Mouse (Mus musculus) right cerebral cortex, postnatal 14 days (tissue): Measurements from ENCODE around the gene Npr1.

Source experiments
- DNase-seq: peaks from one replicate; pipeline ENCODE4 v3.0.0; 2022

The Npr1 gene

DNA sequence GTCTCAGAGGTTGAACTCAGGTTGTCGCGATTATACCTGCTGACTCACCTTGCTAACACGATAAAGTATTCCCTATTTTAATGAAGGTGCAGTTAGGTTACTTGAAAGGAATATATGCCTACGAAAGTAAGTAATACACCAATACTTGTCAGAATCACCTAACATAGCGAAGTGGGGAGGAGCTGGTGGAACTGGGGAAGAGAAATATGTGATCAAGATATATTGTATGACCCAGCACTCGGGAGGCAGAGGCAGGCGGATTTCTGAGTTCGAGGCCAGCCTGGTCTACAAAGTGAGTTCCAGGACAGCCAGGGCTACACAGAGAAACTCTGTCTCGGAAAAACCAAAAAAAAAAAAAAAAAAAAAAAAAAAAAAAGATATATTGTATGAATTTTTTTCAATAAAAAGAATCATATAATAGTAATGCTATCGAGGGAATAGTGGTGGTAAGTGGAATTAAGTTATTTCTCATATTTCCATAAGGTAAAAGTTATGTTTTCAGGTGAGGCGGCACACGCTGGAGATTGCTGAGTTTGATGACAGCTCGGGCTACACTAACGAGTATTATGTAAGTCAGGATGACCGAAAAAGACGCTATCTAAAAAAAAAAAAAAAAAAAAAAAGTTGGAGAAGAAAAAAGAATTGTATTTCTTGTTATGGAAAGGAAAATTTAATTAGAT, 9.6 kb upstream of the Npr1 start:
- no peak for DNase-seq

DNA sequence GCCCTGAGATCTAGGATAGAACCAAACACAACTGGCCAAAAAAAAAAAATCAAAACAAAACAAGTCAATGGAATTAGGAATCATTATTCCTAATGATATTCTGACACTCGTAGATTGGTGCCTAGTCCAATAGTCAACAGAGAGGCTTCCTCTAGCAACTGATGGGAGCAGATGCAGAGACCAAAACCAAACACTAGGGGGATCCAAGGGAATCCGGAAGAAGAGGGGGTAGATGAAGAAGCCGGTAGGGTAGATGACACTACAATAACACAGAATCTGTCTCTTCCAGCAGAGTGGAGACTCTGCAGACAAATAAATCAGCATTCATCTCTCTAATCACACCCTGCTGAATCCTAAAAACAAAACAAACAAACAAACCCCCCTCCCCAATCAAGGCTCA, 6.5 kb upstream of the Npr1 start:
- DNase-seq = no peak

DNA sequence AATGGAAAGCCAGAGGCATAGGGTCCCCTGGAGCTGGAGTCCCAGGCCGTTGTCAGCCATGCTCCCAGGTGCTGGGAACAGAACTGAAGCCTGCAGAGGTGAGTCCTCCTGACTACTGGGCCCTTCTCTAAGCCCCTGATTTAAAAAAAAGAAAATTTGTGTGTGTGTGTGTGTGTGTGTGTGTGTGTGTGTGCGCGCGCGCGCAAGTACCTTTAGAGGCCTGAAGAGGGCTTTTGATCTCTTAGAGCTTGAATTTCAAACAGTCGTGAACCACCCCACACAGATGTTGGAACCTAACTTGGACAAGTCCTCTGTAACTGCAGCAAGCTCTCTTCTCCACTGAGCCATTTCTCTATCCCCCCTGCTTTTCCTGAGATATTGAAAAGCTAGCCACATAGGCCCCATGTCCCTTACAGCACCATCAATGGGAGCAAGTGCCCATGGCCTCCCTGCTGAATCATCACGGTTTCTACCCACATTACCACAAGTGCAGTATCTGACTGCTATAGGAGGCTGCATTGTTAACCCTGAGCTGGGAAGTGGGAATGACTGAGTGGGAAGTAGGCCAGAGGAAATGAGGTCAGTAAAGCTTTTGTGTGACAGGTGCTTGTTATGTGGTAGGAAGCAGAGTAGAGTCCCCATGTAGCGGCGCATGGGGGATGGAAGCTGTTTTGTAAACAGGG, 2.1 kb upstream of the Npr1 start:
- DNase-seq = no peak

DNA sequence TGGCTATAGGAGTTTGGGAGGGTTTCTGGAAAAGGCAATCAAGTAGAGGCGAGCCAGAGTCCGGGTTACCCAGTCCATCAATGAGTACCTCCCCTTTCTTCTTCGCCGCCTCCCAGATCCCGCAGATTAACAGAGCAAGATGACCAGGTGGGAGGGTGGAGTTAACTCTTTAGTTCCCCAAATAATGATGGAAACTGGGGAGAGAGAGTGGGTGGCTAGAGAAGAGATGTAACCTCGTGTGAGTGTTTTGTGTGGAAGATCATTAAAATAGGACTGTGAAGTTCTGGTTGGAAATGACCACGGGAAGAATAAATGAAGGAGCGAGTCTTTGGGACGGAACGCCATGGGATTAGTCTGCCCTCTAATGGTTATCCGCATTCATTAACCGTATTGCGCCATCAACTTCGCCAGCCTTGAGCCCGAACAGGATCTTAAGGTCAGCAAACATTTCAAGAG, 673 bp upstream of the Npr1 start:
- DNase-seq = peak; percentile 30

DNA sequence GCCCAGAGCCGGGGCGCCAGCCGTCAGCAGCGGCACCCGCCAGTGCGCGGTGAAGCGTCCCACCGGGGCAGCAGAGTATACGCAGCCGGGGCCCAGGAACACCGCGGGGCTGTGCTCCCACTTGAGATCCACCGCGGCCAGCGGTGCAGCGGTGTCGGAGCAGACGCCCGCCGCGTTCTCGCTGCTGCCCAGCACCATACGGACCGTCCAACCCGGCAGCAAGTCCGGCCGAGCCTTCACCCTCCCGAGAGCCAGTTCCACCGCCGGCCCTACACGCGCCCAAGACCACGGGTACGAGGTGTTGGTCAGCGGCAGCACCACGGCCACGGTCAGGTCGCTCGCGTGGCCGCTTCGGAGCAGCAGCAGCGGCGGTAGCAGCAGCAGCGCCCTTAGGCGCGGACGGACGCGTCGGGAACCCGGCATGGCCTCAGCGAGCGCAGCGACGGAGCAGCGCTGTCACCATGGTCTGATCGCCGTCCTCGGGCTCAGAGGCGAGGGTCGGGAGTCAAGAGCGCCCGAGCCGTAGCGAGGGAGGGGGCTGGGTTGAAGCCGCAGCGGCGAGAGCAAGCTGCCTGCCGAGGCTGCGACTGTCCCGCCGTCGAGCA, 483 bp downstream of the Npr1 start:
- no peak for DNase-seq

DNA sequence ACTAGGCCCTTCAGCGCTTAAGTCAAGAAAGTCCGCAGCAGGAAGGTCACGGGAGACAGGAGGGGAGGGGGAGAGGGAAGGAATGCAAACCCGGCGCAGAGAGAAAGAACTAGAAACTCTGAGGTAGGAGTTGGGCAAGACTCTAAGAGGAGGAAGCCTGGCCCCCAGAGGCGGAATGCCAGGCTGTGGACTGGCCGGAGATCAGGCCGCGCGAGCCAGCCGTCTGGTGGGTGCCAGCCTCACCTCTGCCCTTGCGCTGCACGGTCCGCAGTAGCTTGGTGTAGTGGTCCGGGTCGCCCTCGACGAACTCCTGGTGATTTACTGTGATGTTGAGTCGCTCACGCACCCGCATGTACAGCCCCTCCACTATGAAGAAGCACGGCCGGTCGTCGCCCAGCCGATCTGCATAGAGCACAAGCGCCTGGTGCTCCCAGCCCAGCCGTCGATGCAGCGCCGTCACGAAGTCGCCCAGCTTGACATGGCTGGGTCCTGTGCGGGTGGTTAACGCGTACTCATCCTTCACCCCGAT, 1.1 kb downstream of the Npr1 start:
- no peak for DNase-seq

DNA sequence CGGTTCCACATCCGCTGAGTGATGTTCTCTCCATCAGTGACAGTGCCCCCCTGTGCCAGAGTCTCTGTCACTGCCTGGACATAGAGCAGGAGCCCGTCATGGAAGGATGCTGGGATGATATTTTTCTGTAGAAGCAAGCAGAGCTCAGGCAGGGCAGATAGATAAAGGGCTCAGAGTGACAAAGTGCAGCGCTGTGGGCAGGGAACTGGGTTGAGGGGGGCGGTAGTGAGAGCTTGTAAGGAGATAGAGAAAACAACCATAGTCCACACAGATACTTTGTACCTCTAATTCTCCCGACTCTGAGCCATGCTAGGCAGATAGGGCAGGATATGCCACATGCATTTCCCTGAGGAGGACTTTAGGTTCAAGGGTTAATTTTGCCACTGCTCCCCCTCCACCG, 3.1 kb downstream of the Npr1 start:
- DNase-seq = no peak

DNA sequence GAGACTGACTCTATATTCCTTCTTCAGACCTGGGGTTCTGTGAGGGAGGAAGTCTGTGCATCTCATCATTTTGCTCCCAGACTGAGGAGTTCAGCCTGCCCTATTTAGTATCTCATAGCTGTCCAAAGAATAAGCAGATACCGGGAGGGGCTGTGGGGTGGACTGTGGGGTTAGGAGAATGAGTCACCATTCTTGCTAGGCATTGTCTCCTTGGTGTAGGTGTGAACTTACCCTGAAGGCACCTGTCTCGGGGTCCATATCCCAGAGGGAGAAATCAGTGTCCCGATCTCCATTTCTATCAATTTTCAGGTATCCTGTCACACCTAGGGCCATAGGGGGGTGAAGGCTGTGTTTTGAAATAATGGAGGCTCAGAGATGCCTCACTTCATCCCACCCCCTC, 3.7 kb downstream of the Npr1 start:
- DNase-seq = no peak

DNA sequence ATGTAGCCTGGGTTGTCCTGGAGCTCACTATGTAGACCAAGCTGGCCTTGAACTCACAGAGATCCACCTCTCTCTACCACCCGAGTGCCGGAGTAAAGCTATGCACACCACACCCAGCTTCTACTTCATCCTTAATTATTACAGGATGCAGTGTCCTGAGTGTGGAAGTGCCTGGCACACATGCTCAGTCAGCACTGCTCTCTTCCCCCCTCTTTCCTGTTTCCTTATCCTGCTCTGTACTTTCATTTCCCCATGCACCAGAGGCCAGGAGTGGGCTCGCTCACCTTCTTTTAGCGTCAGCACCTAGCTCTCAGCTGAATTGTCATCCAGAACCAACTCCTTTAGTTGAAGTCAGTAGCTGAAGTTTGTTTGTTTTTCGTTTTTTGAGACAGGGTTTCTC, 5.4 kb downstream of the Npr1 start:
- DNase-seq = no peak

DNA sequence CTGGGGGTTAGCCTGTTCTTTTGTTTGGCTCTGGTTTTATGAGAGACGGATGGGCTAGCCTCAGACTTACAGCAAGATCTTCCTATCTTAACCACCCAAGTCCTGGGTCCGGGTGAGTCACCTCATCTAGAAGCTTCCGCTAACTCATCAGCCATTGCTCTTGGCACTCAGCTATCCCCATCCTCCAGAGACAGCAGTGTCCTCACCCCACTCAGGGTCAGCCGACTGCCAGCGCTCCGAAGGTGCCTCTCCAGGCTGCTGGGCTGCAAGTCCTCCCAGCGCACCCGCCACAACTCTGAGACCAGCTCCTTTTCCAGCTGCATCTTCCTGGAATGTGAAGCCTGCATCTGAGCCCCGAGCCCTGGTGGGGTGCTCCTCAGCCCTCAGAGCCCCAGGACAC, 5.9 kb downstream of the Npr1 start:
- no peak for DNase-seq

DNA sequence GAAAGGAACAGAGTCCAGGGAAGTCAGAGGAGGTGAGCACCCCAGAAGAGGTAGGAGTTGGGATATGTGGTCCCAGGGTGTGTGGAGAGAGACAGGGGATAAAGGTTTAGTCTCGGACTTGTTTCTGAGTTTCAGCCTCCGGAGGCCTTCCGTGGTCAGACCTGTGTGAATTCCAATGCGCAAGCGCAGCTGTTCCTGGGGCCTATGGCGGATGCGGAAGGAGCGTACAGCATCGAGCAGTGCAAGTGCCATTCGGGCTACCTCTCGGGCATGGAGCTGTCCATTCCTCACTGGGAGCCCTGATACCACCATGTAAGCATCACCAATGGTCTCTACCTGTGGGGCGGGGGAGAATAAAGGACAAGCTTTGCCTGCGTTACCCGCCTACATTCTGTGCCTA, 10.7 kb downstream of the Npr1 start:
- DNase-seq = no peak

DNA sequence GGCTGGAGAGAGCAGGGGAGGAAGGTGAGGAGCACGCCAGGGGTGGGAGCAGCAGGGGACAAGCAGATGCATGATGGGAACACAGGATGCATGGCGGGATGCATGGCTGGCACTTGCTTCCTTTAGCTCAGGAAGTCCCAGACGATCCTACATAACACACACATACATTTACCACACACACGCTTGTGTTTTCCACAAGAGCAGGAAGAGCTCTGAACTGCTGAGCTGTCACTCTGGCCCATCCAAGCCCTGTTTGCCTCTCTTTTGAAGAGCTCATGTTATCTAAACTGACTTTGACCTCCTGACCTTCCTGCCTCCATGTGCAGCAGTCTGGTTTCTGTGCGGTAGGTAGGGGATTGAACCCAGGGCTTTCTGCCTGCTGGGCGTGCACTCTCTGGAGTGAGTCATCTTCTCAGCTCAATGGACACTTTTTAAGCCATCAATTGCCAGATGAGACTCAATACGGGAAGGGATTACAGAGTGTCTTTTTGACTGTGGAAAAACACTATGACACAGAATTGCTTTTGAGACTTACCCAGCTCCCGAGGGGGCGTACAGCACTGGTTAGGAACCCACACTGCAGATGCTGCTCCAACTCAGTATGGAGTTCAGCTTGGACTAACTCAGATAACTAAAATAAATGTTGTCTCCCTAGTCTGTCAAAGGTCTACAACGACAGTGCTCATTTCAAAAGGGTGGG, 14.1 kb downstream of the Npr1 start:
- DNase-seq = no peak

DNA sequence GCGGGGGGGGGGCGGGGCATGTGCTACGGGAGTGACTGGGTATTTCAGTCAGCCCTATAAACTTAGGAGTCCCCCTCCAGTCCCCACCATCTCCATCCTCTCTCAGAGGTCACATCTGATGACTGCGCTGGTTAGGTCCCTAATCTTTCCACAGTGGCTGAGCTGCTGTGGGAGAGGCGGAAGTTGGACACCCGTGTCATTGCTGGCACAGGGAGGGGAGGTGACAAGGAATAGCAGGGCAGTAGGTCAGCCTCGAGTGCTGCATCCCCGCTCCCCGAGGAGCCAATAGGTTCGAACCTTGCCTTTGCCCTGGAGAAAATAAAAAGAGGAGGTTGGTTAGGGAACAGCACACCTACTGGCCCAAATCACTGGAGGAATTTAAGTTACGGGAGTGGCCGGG, 14.8 kb downstream of the Npr1 start:
- no peak for DNase-seq

DNA sequence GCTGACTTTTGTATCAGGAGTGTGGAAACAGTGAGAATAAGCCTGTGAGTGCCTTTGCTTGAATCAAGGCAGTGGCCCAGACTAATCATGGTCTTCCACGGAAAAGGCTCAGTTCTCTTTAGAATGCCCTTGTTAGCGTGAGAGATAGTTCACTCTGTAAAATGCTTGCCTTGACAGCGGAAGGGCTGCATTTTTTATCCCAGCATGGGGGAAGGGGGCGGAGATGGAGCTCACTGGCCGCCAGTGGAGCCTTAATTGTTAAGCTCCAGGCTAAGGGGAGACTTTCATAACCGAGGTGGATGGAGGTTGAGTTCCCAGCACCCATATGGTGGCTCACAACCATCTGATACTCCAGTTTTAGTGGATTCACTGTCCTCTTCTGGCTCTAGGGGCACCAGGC, 17.0 kb downstream of the Npr1 start:
- DNase-seq = no peak

DNA sequence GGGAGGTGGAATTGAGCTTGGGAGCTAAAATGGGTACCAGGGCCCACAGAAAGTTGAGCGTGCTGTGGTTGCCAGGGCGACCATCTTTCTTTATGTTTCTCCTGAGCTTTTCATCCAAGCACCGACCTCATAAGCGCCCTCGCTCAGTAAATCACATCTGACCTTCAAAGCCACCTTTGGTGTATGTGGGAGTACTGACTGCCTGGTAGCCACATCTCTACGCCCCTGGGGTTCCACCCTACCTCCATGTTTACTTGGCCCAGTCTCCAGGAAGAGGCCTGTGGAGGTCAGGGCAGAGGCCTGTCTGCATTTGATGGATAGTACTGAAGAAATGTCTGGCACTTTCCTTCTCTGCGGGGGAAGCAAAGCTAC, 18.6 kb downstream of the Npr1 start:
- DNase-seq = no peak

DNA sequence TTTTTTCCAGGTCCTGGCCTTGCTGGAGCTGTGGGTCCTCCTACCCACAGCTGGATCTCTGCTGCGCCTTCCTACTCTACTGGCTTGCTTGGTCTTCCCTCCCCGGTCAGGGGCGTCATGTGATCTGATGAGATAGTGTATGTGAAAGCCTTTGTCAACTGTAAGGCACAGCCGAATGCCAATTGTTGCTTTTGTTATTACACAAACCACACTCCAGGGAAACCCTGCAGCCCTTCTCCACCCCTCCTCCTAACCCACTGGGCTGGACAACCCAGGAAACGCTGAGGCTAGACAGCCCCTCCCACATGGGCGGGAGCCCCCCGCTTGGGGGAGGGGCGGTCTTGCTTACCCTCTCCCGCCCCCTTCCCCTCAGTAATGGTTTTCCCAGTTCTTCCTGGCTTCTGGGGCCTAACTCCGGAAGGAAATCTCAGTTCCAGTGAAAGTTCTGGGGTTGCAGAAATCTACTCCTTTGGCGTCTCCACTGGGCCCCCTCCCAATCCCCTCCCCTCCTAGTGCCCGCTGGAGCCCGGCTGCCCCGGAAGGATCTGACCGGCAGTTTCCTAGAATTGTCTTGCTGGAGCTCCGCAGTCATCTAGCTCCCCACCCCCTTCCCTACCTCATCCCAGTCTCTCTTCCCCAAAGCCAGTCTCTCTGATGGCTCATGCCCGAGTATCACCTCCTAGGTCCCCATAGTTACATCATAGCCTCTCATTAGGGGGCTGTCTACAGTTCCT, 19.1 kb downstream of the Npr1 start:
- DNase-seq = peak; percentile 61

DNA sequence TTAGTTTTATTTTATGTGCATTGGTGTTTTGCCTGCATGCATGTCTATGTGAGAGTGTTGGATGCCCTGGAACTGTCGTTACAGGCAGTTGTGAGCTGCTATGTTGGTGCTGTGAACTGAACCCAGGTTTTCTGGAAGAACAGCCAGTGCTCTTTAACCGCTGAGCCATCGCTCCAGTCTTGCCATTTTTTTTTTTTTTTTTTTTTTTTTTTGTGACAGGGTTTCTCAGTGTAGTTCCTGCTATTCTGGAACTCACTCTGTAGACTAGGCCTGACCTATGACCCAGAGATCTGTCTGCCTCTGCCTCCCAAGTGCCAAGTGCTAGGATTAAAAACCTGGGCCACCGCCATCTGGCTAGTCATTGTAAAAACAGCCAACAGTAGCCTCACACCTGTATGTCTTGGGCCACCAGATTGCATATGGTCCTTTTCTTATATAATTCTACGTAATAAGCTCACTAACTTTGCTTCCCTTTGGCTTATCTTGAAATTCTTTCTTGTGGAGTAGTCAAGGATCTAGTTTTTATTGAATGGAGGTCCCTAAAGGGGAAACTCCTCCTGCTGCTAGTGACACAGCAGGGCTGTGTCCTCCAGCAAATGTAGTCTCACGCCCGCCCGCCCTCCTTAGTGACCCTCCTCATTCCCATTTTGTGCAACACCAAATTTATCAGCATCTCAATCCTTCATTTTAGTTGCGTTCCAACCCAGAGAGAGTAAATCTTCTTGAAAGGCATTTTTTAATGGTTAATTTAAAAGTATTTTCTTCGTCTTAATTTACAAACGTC, 20.1 kb downstream of the Npr1 start:
- no peak for DNase-seq

DNA sequence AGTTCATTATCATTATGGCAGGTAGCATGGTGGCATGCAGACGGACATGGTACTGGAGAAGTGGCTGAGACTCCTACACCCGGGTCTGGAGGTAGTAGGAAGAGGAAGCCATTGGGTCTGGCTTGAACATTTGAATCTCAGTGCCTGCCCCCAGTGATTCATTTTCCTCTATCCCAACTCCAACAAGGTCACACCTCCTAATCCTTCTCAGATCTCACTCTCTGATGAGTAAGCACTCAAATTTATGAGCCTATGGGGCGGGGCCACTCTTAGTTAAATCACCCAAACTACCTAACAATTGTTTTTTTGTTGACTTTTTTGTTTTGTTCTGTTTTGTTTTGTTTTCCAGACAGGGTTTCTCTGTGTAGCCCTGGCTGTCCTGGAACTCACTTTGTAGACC, 21.7 kb downstream of the Npr1 start:
- DNase-seq = no peak

DNA sequence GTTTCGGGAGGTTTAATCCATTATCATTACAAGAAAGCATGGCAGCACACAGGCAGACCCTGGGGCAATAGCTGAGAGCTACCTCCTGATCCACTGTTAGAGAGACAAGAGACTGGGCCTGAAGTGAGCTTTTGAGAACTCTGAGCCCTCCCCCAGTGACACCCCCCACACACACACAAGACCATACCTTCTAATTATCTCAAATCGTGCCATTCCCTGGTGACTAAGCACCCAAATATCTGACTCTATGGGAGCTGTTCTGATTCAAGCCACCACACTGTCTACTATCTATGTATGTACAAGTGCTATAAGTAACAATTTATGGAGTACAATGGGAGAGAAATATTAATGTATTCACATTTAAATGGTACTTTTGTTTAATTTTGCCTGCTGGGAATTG, 24.9 kb downstream of the Npr1 start:
- no peak for DNase-seq

DNA sequence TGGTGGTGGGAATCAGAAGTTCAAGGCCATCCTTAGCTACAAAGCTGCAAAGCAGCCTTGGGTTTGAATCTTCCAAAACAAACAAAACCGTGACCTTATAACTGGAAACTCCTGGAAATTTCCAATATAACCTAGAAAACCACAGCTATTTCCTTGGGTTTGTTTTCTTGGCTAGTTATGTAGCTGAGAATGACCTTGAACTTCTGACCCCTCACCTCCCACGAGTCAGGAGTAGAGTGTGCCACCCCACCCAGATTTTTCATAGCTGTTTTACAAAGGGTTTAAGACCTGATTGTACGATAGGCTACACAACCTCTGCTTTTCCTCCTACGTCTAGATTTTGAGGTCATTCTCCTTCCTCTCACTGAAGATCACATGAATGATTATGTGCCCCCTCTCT, 28.5 kb downstream of the Npr1 start:
- no peak for DNase-seq

DNA sequence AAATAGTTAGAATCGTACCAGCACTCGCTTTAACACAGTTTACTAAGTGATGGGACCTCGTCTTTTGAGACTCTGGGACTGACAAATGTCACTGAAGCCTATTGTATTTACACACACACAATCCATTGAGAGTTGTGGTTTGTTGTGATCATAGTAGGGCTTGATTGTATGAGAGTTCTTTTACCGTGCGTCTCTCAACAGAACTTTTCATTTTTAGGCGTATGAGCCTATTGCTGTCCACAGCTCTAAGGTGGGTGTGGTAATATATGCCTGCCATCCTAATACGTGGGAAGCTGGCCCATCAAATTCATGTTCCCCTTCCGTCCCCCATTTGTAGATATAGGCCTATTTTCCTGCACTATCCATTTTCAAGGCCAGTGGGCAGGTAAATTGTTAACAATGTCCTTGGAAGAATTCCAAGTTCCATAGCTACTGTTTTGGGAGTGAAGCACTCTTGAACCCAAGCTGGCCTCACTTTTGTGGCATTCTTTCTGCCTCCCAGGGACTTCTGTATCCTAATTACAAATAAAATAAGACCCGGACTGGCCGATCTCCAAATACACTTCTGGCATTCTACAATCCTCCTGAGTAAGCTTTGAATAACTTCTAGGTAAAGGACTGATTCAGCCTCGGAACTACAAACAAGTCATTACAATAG, 31.5 kb downstream of the Npr1 start:
- DNase-seq = no peak
